Mouse (Mus musculus): ENCODE results near the gene Coa7. TPM values are rescaled to one million over a fixed set of nuclear protein-coding genes. Genes with fewer than 3 reads are reported as not detected.

Gene Coa7
- polyA plus RNA-seq, 1 experiment from 2014 or later = 62.2 TPM

GRCm38 (mm10) chr4:108357458-108357857, 29.5 kb downstream of the Coa7 start:
- H3K27me3 ChIP-seq (ENCODE audit: insufficient read depth, low read length) = no peaks in the 10 kb centered on the region
- WGBS (ENCODE audit: insufficient replicate concordance) = 88% methylated on average over 8 of the region's 8 CpGs
- H3K9ac ChIP-seq (replicated peaks) = no peak overlapping the region
- no peak overlapping the region for H3K4me3 ChIP-seq (ENCODE audit: low read depth, low read length)
- no peaks in the 10 kb centered on the region for H3K36me3 ChIP-seq (replicated peaks; ENCODE audit: insufficient read depth, low read length)
- ATAC-seq (no peak), DNase-seq (no peak)
- no peak for TF ChIP-seq EP300 (IDR thresholded peaks at IDR 0.05; ENCODE audit: low read depth)
- TF ChIP-seq CTCF (IDR thresholded peaks at IDR 0.05; ENCODE audit: low read depth) = no peak
- H3K27ac ChIP-seq (ENCODE audit: low read depth) = no peak overlapping the region
- no peak overlapping the region for H3K4me2 ChIP-seq (ENCODE audit: low read depth, low read length)
- H3K9me3 ChIP-seq (ENCODE audit: low read length) = no peaks in the 10 kb centered on the region
- H3K4me1 ChIP-seq (ENCODE audit: insufficient read depth) = peaks cover 26% of the 10 kb centered on the region

- ATAC-seq (no peak), DNase-seq (no peak)
- H3K4me1 ChIP-seq (ENCODE audit: insufficient read depth) = peaks cover 26% of the 10 kb centered on the region
- no peak overlapping the region for H3K4me2 ChIP-seq (ENCODE audit: low read depth, low read length)
- H3K27ac ChIP-seq (ENCODE audit: low read depth) = no peak overlapping the region
- no peak overlapping the region for H3K4me3 ChIP-seq (ENCODE audit: low read depth, low read length)
- H3K9me3 ChIP-seq (ENCODE audit: low read length) = no peaks in the 10 kb centered on the region
- TF ChIP-seq CTCF (IDR thresholded peaks at IDR 0.05; ENCODE audit: low read depth) (no peak), EP300 (IDR thresholded peaks at IDR 0.05; ENCODE audit: low read depth) (no peak)
- H3K27me3 ChIP-seq (ENCODE audit: insufficient read depth, low read length) = no peaks in the 10 kb centered on the region
- H3K9ac ChIP-seq (replicated peaks) = no peak overlapping the region
- 46% methylated on average over 4 of the region's 4 CpGs for WGBS (ENCODE audit: insufficient replicate concordance)
- H3K36me3 ChIP-seq (replicated peaks; ENCODE audit: insufficient read depth, low read length) = no peaks in the 10 kb centered on the region
Measured at GRCm38 (mm10) chr4:108358498-108358897, 30.6 kb downstream of the Coa7 start.

GRCm38 (mm10) chr4:108360136-108361055, 32.5 kb downstream of the Coa7 start:
- ATAC-seq = no peak
- TF ChIP-seq EP300 (IDR thresholded peaks at IDR 0.05; ENCODE audit: low read depth) (no peak), CTCF (IDR thresholded peaks at IDR 0.05; ENCODE audit: low read depth) (no peak)
- Histone ChIP-seq H3K36me3 (replicated peaks; ENCODE audit: insufficient read depth, low read length) (no peaks in the 10 kb centered on the region), H3K4me1 (ENCODE audit: insufficient read depth) (peaks cover 21% of the 10 kb centered on the region), H3K9ac (replicated peaks) (no peak overlapping the region), H3K27ac (ENCODE audit: low read depth) (no peak overlapping the region), H3K4me3 (ENCODE audit: low read depth, low read length) (0 out of 2 replicates have a peak overlapping the region, but pooled peaks have one; percentile 2), H3K4me2 (ENCODE audit: low read depth, low read length) (peak overlapping the region; percentile 52), H3K27me3 (ENCODE audit: insufficient read depth, low read length) (no peaks in the 10 kb centered on the region), H3K9me3 (ENCODE audit: low read length) (no peaks in the 10 kb centered on the region)
- peak; percentile 46 for DNase-seq
- 21% methylated on average over 28 of the region's 28 CpGs for WGBS (ENCODE audit: insufficient replicate concordance)

- peak; percentile 80 for DNase-seq
- no peak for TF ChIP-seq CTCF (IDR thresholded peaks at IDR 0.05; ENCODE audit: low read depth)
- TF ChIP-seq EP300 (IDR thresholded peaks at IDR 0.05; ENCODE audit: low read depth) = peak; percentile 58; the same call in 1 of the 2 replicates
- Histone ChIP-seq H3K4me2 (ENCODE audit: low read depth, low read length) (peak overlapping the region; percentile 48), H3K9me3 (ENCODE audit: low read length) (no peaks in the 10 kb centered on the region), H3K9ac (replicated peaks) (peak overlapping the region; percentile 52), H3K4me3 (ENCODE audit: low read depth, low read length) (no peak overlapping the region), H3K36me3 (replicated peaks; ENCODE audit: insufficient read depth, low read length) (no peaks in the 10 kb centered on the region), H3K4me1 (ENCODE audit: insufficient read depth) (peaks cover 17% of the 10 kb centered on the region), H3K27ac (ENCODE audit: low read depth) (peak overlapping the region; percentile 94), H3K27me3 (ENCODE audit: insufficient read depth, low read length) (no peaks in the 10 kb centered on the region)
- WGBS (ENCODE audit: insufficient replicate concordance) = 31% methylated on average over 18 of the region's 18 CpGs
- peak; percentile 95 for ATAC-seq
Measured at GRCm38 (mm10) chr4:108362321-108363261, 34.7 kb downstream of the Coa7 start.

GRCm38 (mm10) chr4:108363355-108364110, 35.6 kb downstream of the Coa7 start:
- no peak for ATAC-seq

More at GRCm38 (mm10) chr4:108363355-108364110, 35.6 kb downstream of the Coa7 start:
- Histone ChIP-seq H3K4me1 (ENCODE audit: insufficient read depth) (peaks cover 18% of the 10 kb centered on the region), H3K4me2 (ENCODE audit: low read depth, low read length) (peak overlapping the region; percentile 48; the same call in 1 of the 2 replicates), H3K4me3 (ENCODE audit: low read depth, low read length) (no peak overlapping the region), H3K27ac (ENCODE audit: low read depth) (peak overlapping the region; percentile 94), H3K36me3 (replicated peaks; ENCODE audit: insufficient read depth, low read length) (no peaks in the 10 kb centered on the region), H3K27me3 (ENCODE audit: insufficient read depth, low read length) (no peaks in the 10 kb centered on the region), H3K9me3 (ENCODE audit: low read length) (no peaks in the 10 kb centered on the region), H3K9ac (replicated peaks) (peak overlapping the region; percentile 52; the same call in 1 of the 2 replicates)
- TF ChIP-seq CTCF (IDR thresholded peaks at IDR 0.05; ENCODE audit: low read depth) (no peak), EP300 (IDR thresholded peaks at IDR 0.05; ENCODE audit: low read depth) (no peak)
- WGBS (ENCODE audit: insufficient replicate concordance) = 44% methylated on average over 7 of the region's 7 CpGs
- DNase-seq = no peak
